Mouse (Mus musculus): ENCODE data around the gene Mfsd10. TPM values are rescaled to one million over a fixed set of nuclear protein-coding genes. Genes with fewer than 3 reads are reported as not detected.

The Mfsd10 gene
- total RNA-seq (2021), result 1 to 10 TPM; 7.5 to 9.7 TPM

- peak; percentile 78 to 79 for DNase-seq
- intact Hi-C loops (cut with DNase I), result loop anchor here (2.0 to 10.0 kb wide), 5 partner anchors 22 to 272 kb away; partner anchors contain the start of genes Fam193a and Sh3bp2
These were observed at the start of gene Mfsd10 for GRCm38 (mm10) chr5:34636481-34637287. Gene Mfsd10, minus strand, starts transcription at chr5:34637212.

- DNase-seq, result no peak
- intact Hi-C loops (cut with DNase I), result no loop called here
These were observed 33.3 kb upstream of the Mfsd10 start for GRCm38 (mm10) chr5:34670280-34670679.

GRCm38 (mm10) chr5:34669493-34669892 lies 32.5 kb upstream of the Mfsd10 start:
- intact Hi-C loops (cut with DNase I), result loop anchor here (10.0 kb wide), 2 partner anchors 375 to 735 kb away; partner anchors contain the start of genes Hgfac and Nelfa
- DNase-seq, result no peak

- intact Hi-C loops (cut with DNase I), result loop anchor here (10.0 kb wide), 2 partner anchors 382 to 728 kb away; partner anchors contain the start of genes Hgfac and Nelfa
- no peak for DNase-seq
These were observed 26.2 kb upstream of the Mfsd10 start for GRCm38 (mm10) chr5:34663231-34663630.

- no peak for DNase-seq
- intact Hi-C loops (cut with DNase I), result loop anchor here (2.0 to 10.0 kb wide), 3 partner anchors 99 to 727 kb away; partner anchors contain the start of genes Hgfac, Htt and Nelfa
These were observed 24.9 kb upstream of the Mfsd10 start for GRCm38 (mm10) chr5:34661909-34662308.

GRCm38 (mm10) chr5:34660591-34661130 lies 23.6 kb upstream of the Mfsd10 start:
- intact Hi-C loops (cut with DNase I), result loop anchor here (2.0 to 10.0 kb wide), 3 partner anchors 100 to 726 kb away; partner anchors contain the start of genes Hgfac, Htt and Nelfa
- DNase-seq, result no peak

GRCm38 (mm10) chr5:34659686-34660590 lies 22.9 kb upstream of the Mfsd10 start, which contains the start of the genes Nop14 and Grk4:
Gene Nop14, minus strand, starts transcription at chr5:34660148.
Gene Grk4, plus strand, starts transcription at chr5:34660379.
- DNase-seq, result peak; percentile 98 to 99
- intact Hi-C loops (cut with DNase I), result loop anchor here (2.0 to 10.0 kb wide), 5 partner anchors 23 to 725 kb away; partner anchors contain the start of genes Hgfac, Htt, Mfsd10 and Mxd4

- no peak for DNase-seq
- intact Hi-C loops (cut with DNase I), result loop anchor here (10.0 kb wide), 1 partner anchor 473 kb away; the partner anchor contains the start of gene Mxd4
These were observed 20.5 kb upstream of the Mfsd10 start for GRCm38 (mm10) chr5:34657556-34657955.

- DNase-seq, result no peak
- intact Hi-C loops (cut with DNase I), result loop anchor here (10.0 kb wide), 1 partner anchor 470 kb away; the partner anchor contains the start of gene Mxd4
These were observed 17.9 kb upstream of the Mfsd10 start for GRCm38 (mm10) chr5:34654881-34655280.

- no peak for DNase-seq
- intact Hi-C loops (cut with DNase I), result loop anchor here (10.0 kb wide), 1 partner anchor 468 kb away; the partner anchor contains the start of gene Mxd4
These were observed 15.9 kb upstream of the Mfsd10 start for GRCm38 (mm10) chr5:34652961-34653360.

GRCm38 (mm10) chr5:34647581-34647980 lies 10.6 kb upstream of the Mfsd10 start:
- intact Hi-C loops (cut with DNase I), result no loop called here
- DNase-seq, result peak; percentile 56 to 76

- peak; percentile 25 to 33 for DNase-seq
- intact Hi-C loops (cut with DNase I), result no loop called here
These were observed 5.9 kb upstream of the Mfsd10 start for GRCm38 (mm10) chr5:34642932-34643331.

- no peak for DNase-seq
- intact Hi-C loops (cut with DNase I), result no loop called here
These were observed 5.0 kb upstream of the Mfsd10 start for GRCm38 (mm10) chr5:34641991-34642390.

GRCm38 (mm10) chr5:34637591-34638156 lies 662 bp upstream of the Mfsd10 start:
- DNase-seq, result no peak
- intact Hi-C loops (cut with DNase I), result loop anchor here (2.0 to 10.0 kb wide), 5 partner anchors 21 to 273 kb away; partner anchors contain the start of genes Fam193a and Sh3bp2

GRCm38 (mm10) chr5:34635665-34636192 lies 1.3 kb downstream of the Mfsd10 start:
- DNase-seq, result peak in 1 of 2 experiments; percentile 18
- intact Hi-C loops (cut with DNase I), result loop anchor here (2.0 to 10.0 kb wide), 5 partner anchors 23 to 271 kb away; partner anchors contain the start of genes Fam193a and Sh3bp2

GRCm38 (mm10) chr5:34634746-34635400 lies 2.1 kb downstream of the Mfsd10 start:
- intact Hi-C loops (cut with DNase I), result loop anchor here (10.0 kb wide), 1 partner anchor 270 kb away; the partner anchor contains the start of gene Fam193a
- no peak for DNase-seq

- intact Hi-C loops (cut with DNase I), result loop anchor here (10.0 kb wide), 1 partner anchor 269 kb away; the partner anchor contains the start of gene Fam193a
- DNase-seq, result peak; percentile 41 to 46
These were observed 3.4 kb downstream of the Mfsd10 start for GRCm38 (mm10) chr5:34633641-34634040.

GRCm38 (mm10) chr5:34632996-34633395 lies 4.0 kb downstream of the Mfsd10 start:
- intact Hi-C loops (cut with DNase I), result loop anchor here (10.0 kb wide), 1 partner anchor 268 kb away; the partner anchor contains the start of gene Fam193a

More at GRCm38 (mm10) chr5:34632996-34633395, 4.0 kb downstream of the Mfsd10 start:
- no peak for DNase-seq

Measured in heart, postnatal 36 days (tissue).